Mouse (Mus musculus): ENCODE measurements around the gene Nlgn3. TPM values are rescaled to one million over a fixed set of nuclear protein-coding genes. Genes with fewer than 3 reads are reported as not detected.
"Not testable (repeated sequence)": the region's sequence is repeated elsewhere in the genome, so short reads cannot be mapped to it uniquely, and the experiment has no call there.

The Nlgn3 gene
- total RNA-seq, 2 experiments from 2014 or later = 144 to 152 TPM

GRCm38 (mm10) chrX:101299473-101300426 is 782 bp downstream of the Nlgn3 start:
- DNase-seq (ENCODE audit: low spot score in 2 of 2) = no peak

- DNase-seq (ENCODE audit: low spot score in 2 of 2) = no peak
Observed at GRCm38 (mm10) chrX:101300427-101301030, 1.6 kb downstream of the Nlgn3 start.

GRCm38 (mm10) chrX:101301654-101302053 is 2.7 kb downstream of the Nlgn3 start:
- DNase-seq (ENCODE audit: low spot score in 2 of 2) = no peak

GRCm38 (mm10) chrX:101304646-101305045 is 5.7 kb downstream of the Nlgn3 start:
- no peak for DNase-seq (ENCODE audit: low spot score in 2 of 2)

- peak in 1 of 2 experiments; percentile 44 for DNase-seq (ENCODE audit: low spot score in 2 of 2)
Observed at GRCm38 (mm10) chrX:101309299-101309698, 10.3 kb downstream of the Nlgn3 start.

GRCm38 (mm10) chrX:101313625-101314359 is 14.8 kb downstream of the Nlgn3 start:
- peak; percentile 69 to 88 for DNase-seq (ENCODE audit: low spot score in 2 of 2)

- DNase-seq (ENCODE audit: low spot score in 2 of 2) = no peak
Observed at GRCm38 (mm10) chrX:101319775-101320174, 20.8 kb downstream of the Nlgn3 start.

- DNase-seq (ENCODE audit: low spot score in 2 of 2) = no peak
Observed at GRCm38 (mm10) chrX:101325989-101326899, 27.3 kb downstream of the Nlgn3 start.

GRCm38 (mm10) chrX:101329372-101330028 is 30.5 kb downstream of the Nlgn3 start:
- peak; percentile 64 to 67 for DNase-seq (ENCODE audit: low spot score in 2 of 2)

- no peak for DNase-seq (ENCODE audit: low spot score in 2 of 2)
Observed at GRCm38 (mm10) chrX:101332031-101332374, 33.0 kb downstream of the Nlgn3 start.

GRCm38 (mm10) chrX:101332375-101333211 is 33.6 kb downstream of the Nlgn3 start:
- peak; percentile 66 to 85 for DNase-seq (ENCODE audit: low spot score in 2 of 2)

GRCm38 (mm10) chrX:101334606-101335005 is 35.6 kb downstream of the Nlgn3 start:
- DNase-seq (ENCODE audit: low spot score in 2 of 2) = no peak

GRCm38 (mm10) chrX:101338666-101339065 is 39.7 kb downstream of the Nlgn3 start:
- no peak for DNase-seq (ENCODE audit: low spot score in 2 of 2)

- DNase-seq (ENCODE audit: low spot score in 2 of 2) = not testable (repeated sequence)
Observed at GRCm38 (mm10) chrX:101342837-101343236, 43.9 kb downstream of the Nlgn3 start.

GRCm38 (mm10) chrX:101345456-101345855 is 46.5 kb downstream of the Nlgn3 start:
- DNase-seq (ENCODE audit: low spot score in 2 of 2) = no peak

- DNase-seq (ENCODE audit: low spot score in 2 of 2) = no peak
Observed at GRCm38 (mm10) chrX:101346475-101346874, 47.5 kb downstream of the Nlgn3 start.

GRCm38 (mm10) chrX:101351188-101351587 is 52.2 kb downstream of the Nlgn3 start:
- DNase-seq (ENCODE audit: low spot score in 2 of 2) = no peak

- not testable (repeated sequence) for DNase-seq (ENCODE audit: low spot score in 2 of 2)
Observed at GRCm38 (mm10) chrX:101358902-101359301, 59.9 kb downstream of the Nlgn3 start.

- DNase-seq (ENCODE audit: low spot score in 2 of 2) = no peak
Observed at GRCm38 (mm10) chrX:101369001-101369400, 70.0 kb downstream of the Nlgn3 start.

Measured in left cerebral cortex, adult 18-20 months (tissue).